Mouse (Mus musculus) forebrain, embryonic 13.5 days (tissue): ENCODE data around the gene Maml1. TPM values are rescaled to one million over a fixed set of nuclear protein-coding genes. Genes with fewer than 3 reads are reported as not detected.

Experiments
- ATAC-seq: fragments of 200-750 bp; cut with Nextera tagmentation; 2 replicates; pipeline ENCODE4 v1.8.0; 2017
- H3K27ac ChIP-seq: fragments of 300-500 bp; sonication (generic); 2 replicates; pipeline ENCODE4 v1.5.1; 2015; ENCODE audit warnings: inconsistent platforms, mild to moderate bottlenecking, moderate library complexity
- H3K27me3 ChIP-seq: fragments of 300-500 bp; sonication (generic); 2 replicates; pipeline ENCODE4 v1.6.1; 2015; ENCODE audit warnings: mild to moderate bottlenecking, inconsistent platforms
- H3K36me3 ChIP-seq: fragments of 300-500 bp; sonication (generic); 2 replicates; pipeline ENCODE4 v1.6.1; 2015; ENCODE audit warnings: mild to moderate bottlenecking, inconsistent platforms; ENCODE audit not compliant: poor library complexity, severe bottlenecking
- H3K4me1 ChIP-seq: fragments of 300-500 bp; sonication (generic); 2 replicates; pipeline ENCODE4 v1.6.1; 2015; ENCODE audit warnings: inconsistent platforms
- H3K4me2 ChIP-seq: fragments of 300-500 bp; sonication (generic); 2 replicates; pipeline ENCODE4 v1.6.1; 2015; ENCODE audit warnings: inconsistent platforms, mild to moderate bottlenecking, moderate library complexity
- H3K4me3 ChIP-seq: fragments of 300-500 bp; sonication (generic); 2 replicates; pipeline ENCODE4 v1.5.1; 2015; ENCODE audit warnings: mild to moderate bottlenecking, inconsistent platforms
- H3K9ac ChIP-seq: fragments of 300-500 bp; sonication (generic); 2 replicates; pipeline ENCODE4 v1.6.1; 2015; ENCODE audit warnings: mild to moderate bottlenecking, inconsistent platforms
- H3K9me3 ChIP-seq: fragments of 300-500 bp; sonication (generic); replicated peaks from 2 replicates; pipeline ENCODE4 v1.6.1; 2016; ENCODE audit warnings: inconsistent platforms
- WGBS: fragments of 180-500 bp; shearing (Covaris S2); methylation state at CpG from one replicate; pipeline ENCODE4 v1.1.7; 2015; 5-methylcytosine and 5-hydroxymethylcytosine counted together
- polyA plus RNA-seq: library from polyadenylated mRNA; unstranded; fragments of >200 nt; fragmentation: Nextera tagmentation; extraction: Ambion mirVana; gene quantifications from 2 replicates; pipeline ENCODE4 v1.2.1, GENCODE M21; 2015

The Maml1 gene
- polyA plus RNA-seq, 1 experiment from 2014 or later = 4.5 TPM

- H3K4me3 ChIP-seq = no peak overlapping the region
- peaks cover 26% of the 10 kb centered on the region for H3K36me3 ChIP-seq
- no peaks in the 10 kb centered on the region for H3K4me1 ChIP-seq
- no peaks in the 10 kb centered on the region for H3K27me3 ChIP-seq
- no peak overlapping the region for H3K4me2 ChIP-seq
- H3K27ac ChIP-seq = no peak overlapping the region
- H3K9me3 ChIP-seq = no peaks in the 10 kb centered on the region
- 80% methylated on average over 1 of the region's 1 CpGs for WGBS
- ATAC-seq = 0 out of 2 replicates have a peak, but pooled peaks have one; percentile 43
- no peak overlapping the region for H3K9ac ChIP-seq
These were observed 38.7 kb downstream of the Maml1 start for GRCm38 (mm10) chr11:50253393-50253792.

- 84% methylated on average over 11 of the region's 11 CpGs for WGBS
- Histone ChIP-seq H3K4me3 (no peak overlapping the region), H3K9ac (no peak overlapping the region), H3K36me3 (peaks cover 20% of the 10 kb centered on the region), H3K4me1 (no peaks in the 10 kb centered on the region), H3K4me2 (no peak overlapping the region), H3K27me3 (no peaks in the 10 kb centered on the region), H3K27ac (no peak overlapping the region), H3K9me3 (no peaks in the 10 kb centered on the region)
- no peak for ATAC-seq
These were observed 39.3 kb downstream of the Maml1 start for GRCm38 (mm10) chr11:50252684-50253265.

- no peak overlapping the region for H3K9ac ChIP-seq
- WGBS = 82% methylated on average over 3 of the region's 3 CpGs
- no peak for ATAC-seq
These were observed 39.9 kb downstream of the Maml1 start for GRCm38 (mm10) chr11:50252166-50252565.

GRCm38 (mm10) chr11:50248473-50249171 is 43.5 kb downstream of the Maml1 start:
- Histone ChIP-seq H3K27me3 (no peaks in the 10 kb centered on the region), H3K4me2 (no peak overlapping the region), H3K4me3 (no peak overlapping the region), H3K9ac (no peak overlapping the region), H3K4me1 (no peaks in the 10 kb centered on the region), H3K36me3 (no peaks in the 10 kb centered on the region), H3K9me3 (no peaks in the 10 kb centered on the region), H3K27ac (no peak overlapping the region)
- no peak for ATAC-seq
- WGBS = 80% methylated on average over 7 of the region's 7 CpGs

More at GRCm38 (mm10) chr11:50252166-50252565, 39.9 kb downstream of the Maml1 start:
- H3K4me3 ChIP-seq = no peak overlapping the region
- H3K9me3 ChIP-seq = no peaks in the 10 kb centered on the region
- H3K4me1 ChIP-seq = no peaks in the 10 kb centered on the region
- no peak overlapping the region for H3K4me2 ChIP-seq
- H3K36me3 ChIP-seq = peaks cover 14% of the 10 kb centered on the region
- no peaks in the 10 kb centered on the region for H3K27me3 ChIP-seq
- H3K27ac ChIP-seq = no peak overlapping the region

GRCm38 (mm10) chr11:50245269-50245668 is 46.8 kb downstream of the Maml1 start:
- Histone ChIP-seq H3K27ac (no peak overlapping the region), H3K9ac (no peak overlapping the region), H3K9me3 (no peaks in the 10 kb centered on the region), H3K4me1 (no peaks in the 10 kb centered on the region), H3K27me3 (no peaks in the 10 kb centered on the region), H3K4me3 (no peak overlapping the region), H3K36me3 (no peaks in the 10 kb centered on the region), H3K4me2 (no peak overlapping the region)
- ATAC-seq = no peak
- WGBS = 83% methylated on average over 5 of the region's 5 CpGs

- Histone ChIP-seq H3K27me3 (no peaks in the 10 kb centered on the region), H3K9ac (no peak overlapping the region)
- WGBS = 88% methylated on average over 6 of the region's 6 CpGs
These were observed 48.2 kb downstream of the Maml1 start for GRCm38 (mm10) chr11:50243926-50244325.

GRCm38 (mm10) chr11:50240235-50240911 is 51.7 kb downstream of the Maml1 start:
- H3K27ac ChIP-seq = no peak overlapping the region
- H3K4me2 ChIP-seq = no peak overlapping the region
- H3K4me1 ChIP-seq = peaks cover 18% of the 10 kb centered on the region
- ATAC-seq = no peak
- no peak overlapping the region for H3K4me3 ChIP-seq
- H3K27me3 ChIP-seq = peaks cover 24% of the 10 kb centered on the region
- peaks cover under 1% of the 10 kb centered on the region; the same call in 1 of the 2 replicates for H3K36me3 ChIP-seq
- H3K9me3 ChIP-seq = no peaks in the 10 kb centered on the region
- 84% methylated on average over 7 of the region's 7 CpGs for WGBS
- no peak overlapping the region for H3K9ac ChIP-seq

More at GRCm38 (mm10) chr11:50243926-50244325, 48.2 kb downstream of the Maml1 start:
- Histone ChIP-seq H3K36me3 (no peaks in the 10 kb centered on the region), H3K4me3 (no peak overlapping the region), H3K27ac (no peak overlapping the region), H3K4me1 (no peaks in the 10 kb centered on the region), H3K9me3 (no peaks in the 10 kb centered on the region), H3K4me2 (no peak overlapping the region)
- ATAC-seq = no peak

- no peak overlapping the region for H3K4me2 ChIP-seq
- H3K4me3 ChIP-seq = no peak overlapping the region
- no peaks in the 10 kb centered on the region for H3K9me3 ChIP-seq
- H3K27me3 ChIP-seq = peaks cover 27% of the 10 kb centered on the region
- peaks cover 13% of the 10 kb centered on the region for H3K36me3 ChIP-seq
- 93% methylated on average over 9 of the region's 9 CpGs for WGBS
- no peak overlapping the region for H3K9ac ChIP-seq
- ATAC-seq = no peak
- no peak overlapping the region for H3K27ac ChIP-seq
- peaks cover 18% of the 10 kb centered on the region for H3K4me1 ChIP-seq
These were observed 53.0 kb downstream of the Maml1 start for GRCm38 (mm10) chr11:50238821-50239791.

GRCm38 (mm10) chr11:50238324-50238723 is 53.8 kb downstream of the Maml1 start, which contains the start of gene Ltc4s:
TSS of gene Ltc4s (minus strand) at chr11:50238616.
- Histone ChIP-seq H3K4me1 (peaks cover 18% of the 10 kb centered on the region), H3K9ac (no peak within 1 kb of the TSS), H3K9me3 (no peaks in the 10 kb centered on the region), H3K4me2 (peak within 1 kb of the TSS; percentile 92), H3K4me3 (peak within 1 kb of the TSS; percentile 64), H3K36me3 (peaks cover 21% of the 10 kb centered on the region), H3K27ac (no peak within 1 kb of the TSS), H3K27me3 (peaks cover 27% of the 10 kb centered on the region)
- no peak for ATAC-seq
- WGBS = 45% methylated on average over 10 of the region's 10 CpGs

GRCm38 (mm10) chr11:50236937-50237835 is 54.9 kb downstream of the Maml1 start:
- Histone ChIP-seq H3K27me3 (peaks cover 27% of the 10 kb centered on the region), H3K27ac (no peak overlapping the region), H3K4me2 (peak overlapping the region; percentile 92), H3K36me3 (peaks cover 32% of the 10 kb centered on the region), H3K4me1 (peaks cover 18% of the 10 kb centered on the region), H3K9me3 (no peaks in the 10 kb centered on the region), H3K4me3 (peak overlapping the region; percentile 64), H3K9ac (peak overlapping the region; percentile 67)
- 2% methylated on average over 66 of the region's 66 CpGs for WGBS
- ATAC-seq = no peak; the same call in none of the 2 replicates

GRCm38 (mm10) chr11:50236540-50236936 is 55.6 kb downstream of the Maml1 start:
- no peak overlapping the region for H3K27ac ChIP-seq
- 0% methylated on average over 26 of the region's 27 CpGs for WGBS

More at GRCm38 (mm10) chr11:50236540-50236936, 55.6 kb downstream of the Maml1 start:
- Histone ChIP-seq H3K9ac (peak overlapping the region; percentile 67), H3K27me3 (peaks cover 27% of the 10 kb centered on the region), H3K36me3 (peaks cover 39% of the 10 kb centered on the region), H3K9me3 (no peaks in the 10 kb centered on the region), H3K4me1 (peaks cover 18% of the 10 kb centered on the region), H3K4me2 (peak overlapping the region; percentile 92), H3K4me3 (peak overlapping the region; percentile 64)
- peak; percentile 89 for ATAC-seq
